Mouse (Mus musculus) lung, adult 18-20 months (tissue): ENCODE results near the gene Zmym6.
"Not testable (repeated sequence)": the region's sequence is repeated elsewhere in the genome, so short reads cannot be mapped to it uniquely, and the experiment has no call there.

Experiments used
- DNase-seq, 2 experiments: peaks; one replicate each; pipeline ENCODE4 v3.0.0; 2022; ENCODE audit warnings: mixed read lengths in 2 of 2

The Zmym6 gene

DNA sequence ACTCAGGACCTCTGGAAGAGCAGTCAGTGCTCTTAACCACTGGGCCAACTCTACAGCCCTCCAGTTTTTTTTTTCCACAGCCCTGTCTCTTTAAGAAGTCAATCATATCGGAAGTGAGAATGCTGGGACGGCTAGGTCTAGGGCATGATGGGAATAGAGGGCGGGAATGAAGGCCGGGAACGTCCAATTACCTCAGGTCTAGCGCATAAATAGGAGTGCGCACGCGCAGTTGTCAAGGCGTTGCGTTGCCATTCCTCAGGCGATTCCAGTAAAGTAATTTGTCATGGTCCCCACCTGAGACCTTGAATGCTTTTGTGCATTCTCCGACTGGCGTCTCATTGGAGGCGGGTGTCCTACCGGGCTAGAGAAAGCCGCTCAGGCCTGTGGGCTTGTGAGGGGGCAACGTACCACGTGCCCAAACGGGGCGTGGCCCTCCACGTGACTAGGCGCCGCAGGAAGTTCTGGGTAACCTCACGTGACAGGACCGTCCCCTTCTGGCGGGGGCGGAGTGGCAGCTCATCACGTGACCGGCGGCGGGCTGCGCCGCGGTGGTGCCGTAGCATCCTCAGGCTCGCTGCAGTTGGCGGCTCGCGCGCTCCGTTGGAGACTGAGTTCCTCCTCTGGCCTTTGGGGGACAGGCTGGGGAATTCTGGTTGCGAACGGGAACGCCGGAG lies at the start of gene Zmym6:
Gene Zmym6 (plus strand): TSS at position 509 of the 674 bp plus-strand sequence.
- DNase-seq = peak; percentile 94 to 96

GRCm38 (mm10) chr4:127037158-127037557 lies 40.0 kb upstream of the Zmym6 start:
- DNase-seq = no peak

DNA sequence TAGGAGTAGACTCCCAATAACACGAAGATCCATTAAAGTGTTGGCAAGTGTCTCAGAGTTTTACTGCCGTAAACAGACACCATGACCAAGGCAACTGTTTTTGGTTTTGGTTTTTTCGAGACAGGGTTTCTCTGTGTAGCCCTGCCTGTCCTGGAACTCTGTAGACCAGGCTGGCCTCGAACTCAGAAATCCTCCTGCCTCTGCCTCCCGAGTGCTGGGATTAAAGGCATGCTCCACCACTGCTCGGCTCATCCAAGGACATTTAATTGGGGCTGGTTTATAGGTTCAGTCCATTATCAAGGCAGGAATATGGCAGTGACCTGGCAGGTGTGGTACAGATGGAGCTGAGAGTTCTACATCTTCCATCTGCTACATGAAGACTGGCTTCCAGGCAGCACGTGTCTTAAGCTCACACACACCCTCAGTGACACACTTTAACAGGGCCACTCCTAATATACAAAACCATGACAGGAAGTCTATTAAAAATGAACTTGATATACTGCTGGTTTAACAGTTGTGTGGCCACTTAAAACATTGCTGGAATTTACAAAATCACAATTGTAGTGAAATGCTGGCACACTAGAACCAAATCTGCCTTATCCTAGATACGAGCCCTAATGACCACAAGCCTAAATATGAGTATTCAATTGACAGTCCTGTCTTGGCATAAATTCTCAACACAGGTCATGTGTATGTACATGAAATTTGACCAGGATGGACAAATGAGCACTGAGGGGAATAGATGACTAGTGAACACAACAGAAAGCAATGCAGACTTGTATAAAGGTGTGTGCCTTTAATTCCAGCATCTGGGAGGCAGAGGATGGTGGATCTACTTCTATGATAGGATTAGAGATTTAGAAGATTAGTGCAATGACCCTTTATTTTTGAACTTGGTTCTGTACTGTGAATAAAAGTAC lies 39.0 kb upstream of the Zmym6 start:
- DNase-seq = no peak

DNA sequence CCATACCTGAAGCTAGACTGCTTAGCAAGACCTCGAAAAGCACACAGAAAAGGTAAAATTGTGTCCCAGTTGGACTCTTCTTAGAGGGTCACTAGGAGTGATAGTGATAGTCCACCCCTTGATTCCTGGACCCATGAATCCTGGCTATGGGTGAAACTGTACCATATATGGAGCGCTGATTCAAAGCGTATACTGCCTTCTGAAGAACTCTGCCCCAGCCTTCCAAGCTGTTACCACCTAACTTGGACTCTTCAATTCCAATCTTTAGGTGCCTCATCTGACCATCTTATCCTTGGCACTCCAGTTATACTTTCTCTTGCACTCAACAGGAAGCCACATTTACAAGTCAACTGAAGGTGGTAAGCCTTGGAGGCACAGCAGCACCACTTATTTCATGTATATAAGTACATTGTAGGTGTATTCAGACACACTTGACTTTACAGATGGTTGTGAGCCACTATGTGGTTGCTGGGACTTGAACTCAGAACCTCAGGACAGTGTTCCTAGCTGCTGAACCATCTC lies 38.3 kb upstream of the Zmym6 start:
- DNase-seq = no peak

DNA sequence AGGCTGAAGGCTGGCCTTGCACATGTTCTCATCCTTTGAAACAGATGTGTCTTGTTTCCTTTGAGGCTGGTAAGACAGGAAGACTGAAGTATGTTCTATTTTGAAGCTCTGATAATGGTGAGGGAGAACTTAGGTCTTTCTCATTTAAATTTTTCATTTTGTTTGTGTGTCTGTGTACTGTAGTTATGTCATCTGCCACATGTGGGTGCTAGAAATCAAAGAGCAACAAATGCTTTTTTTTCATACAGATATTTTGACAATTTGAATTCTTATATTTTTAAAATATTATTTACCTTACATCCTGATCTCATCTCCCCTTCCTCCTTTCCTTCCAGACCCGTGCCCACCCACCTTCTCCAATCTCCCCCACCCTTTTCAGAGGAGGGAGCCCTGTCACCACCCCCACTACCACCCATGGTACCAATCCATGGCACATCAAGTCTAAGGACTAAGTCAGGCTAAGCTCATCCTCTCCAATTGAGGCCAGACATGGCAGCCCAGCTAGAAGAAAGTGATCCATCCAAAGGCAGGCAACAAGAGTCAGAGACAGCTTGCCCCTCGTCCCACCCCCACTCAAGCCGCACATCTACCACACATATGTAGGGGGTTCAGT lies 37.2 kb upstream of the Zmym6 start:
- DNase-seq = no peak

DNA sequence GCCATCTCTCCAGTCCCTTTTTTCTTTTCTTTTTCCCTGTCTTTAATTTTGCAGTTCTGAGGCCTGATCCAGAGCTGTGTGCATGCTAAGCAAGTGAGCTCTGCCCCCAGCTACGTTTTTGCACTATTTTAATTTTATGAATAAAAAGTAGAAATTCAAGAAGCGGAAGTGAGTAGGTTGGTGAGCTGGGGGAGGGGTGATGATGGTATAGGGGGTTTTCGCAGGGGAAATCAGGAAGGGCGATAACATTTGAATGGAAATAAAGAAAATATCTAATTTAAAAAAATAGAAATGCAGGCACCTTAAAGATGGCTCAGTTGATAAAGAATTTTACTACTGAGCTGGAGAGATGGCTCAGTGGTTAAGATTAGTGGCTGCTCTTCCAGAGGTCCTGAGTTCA lies 33.6 kb upstream of the Zmym6 start:
- no peak for DNase-seq

- no peak for DNase-seq
Measured at GRCm38 (mm10) chr4:127051121-127051520, 26.1 kb upstream of the Zmym6 start.

- DNase-seq = no peak
Measured at GRCm38 (mm10) chr4:127053071-127053470, 24.1 kb upstream of the Zmym6 start.

DNA sequence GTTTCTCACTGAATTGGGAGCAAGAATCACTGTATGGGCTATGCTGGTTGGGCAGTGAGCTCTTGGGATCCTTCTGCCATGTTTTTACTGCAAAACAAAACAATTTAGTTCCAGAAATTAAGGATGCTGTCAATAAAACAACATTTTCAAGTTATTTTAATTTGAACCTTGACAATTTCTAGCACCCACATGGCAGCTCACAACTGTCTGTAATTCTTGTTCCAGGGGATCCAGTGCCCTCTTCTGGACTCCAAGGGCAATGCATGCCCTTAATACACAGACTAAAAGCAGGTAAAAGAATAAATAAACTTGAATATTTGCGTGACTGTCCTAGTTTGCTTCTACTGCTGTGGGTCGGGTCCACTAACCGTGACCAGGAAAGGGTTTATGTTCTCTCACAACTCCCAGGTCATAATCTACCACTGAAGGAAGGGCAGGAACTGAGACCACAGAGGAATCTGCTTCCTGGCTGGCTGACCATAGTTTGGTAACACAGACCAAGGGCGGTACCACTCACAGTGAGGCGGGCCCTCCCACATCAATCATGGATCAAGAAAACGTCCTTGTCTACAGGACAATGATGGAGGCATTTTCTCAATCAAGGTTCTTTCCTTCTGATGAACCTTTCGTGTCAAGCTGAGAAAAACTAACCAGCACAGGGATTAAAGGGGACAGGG lies 22.5 kb upstream of the Zmym6 start:
- no peak for DNase-seq

GRCm38 (mm10) chr4:127060585-127061290 lies 16.4 kb upstream of the Zmym6 start, which contains the start of gene Zmym1:
Gene Zmym1 (minus strand): TSS chr4:127061152.
- DNase-seq = peak; percentile 90 to 93

DNA sequence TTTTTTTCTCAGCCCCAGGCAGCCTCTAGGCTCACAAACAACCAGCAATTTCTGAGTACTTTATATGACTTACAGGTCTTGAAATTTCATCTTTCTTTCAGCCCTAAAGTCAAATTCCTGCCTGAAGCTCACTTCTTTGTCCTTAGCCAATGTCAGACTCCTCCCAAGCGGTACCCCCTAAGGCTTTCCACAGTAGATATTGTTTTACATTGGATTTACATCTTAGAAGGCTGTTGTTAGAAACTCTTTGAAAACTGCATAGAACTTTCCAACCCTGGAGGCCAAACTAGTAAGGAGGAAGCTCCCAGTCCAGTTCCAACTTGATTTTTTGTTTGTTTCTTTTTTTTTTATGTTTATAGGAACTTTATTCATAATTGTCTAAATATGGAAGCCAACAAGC lies 13.1 kb upstream of the Zmym6 start:
- DNase-seq = no peak

DNA sequence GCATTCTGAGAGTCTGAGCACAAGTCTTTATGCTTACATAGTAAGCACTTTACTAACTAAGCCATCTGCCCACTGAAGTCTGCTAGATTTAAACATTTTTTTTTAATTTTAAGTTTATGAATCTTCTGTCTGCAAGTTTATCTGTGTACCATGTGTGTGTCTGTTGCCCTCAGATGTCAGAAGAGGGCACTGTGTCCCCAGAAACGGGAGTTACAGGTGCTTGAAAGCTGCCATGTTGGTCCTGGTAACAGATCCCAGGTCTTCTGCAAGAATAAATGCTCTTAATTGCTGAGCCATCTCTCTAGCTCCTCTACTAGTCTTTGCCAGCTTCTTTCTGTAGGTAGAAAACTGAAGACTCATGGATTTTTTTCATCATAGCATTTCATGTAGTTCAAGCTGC lies 2.3 kb upstream of the Zmym6 start:
- no peak for DNase-seq

DNA sequence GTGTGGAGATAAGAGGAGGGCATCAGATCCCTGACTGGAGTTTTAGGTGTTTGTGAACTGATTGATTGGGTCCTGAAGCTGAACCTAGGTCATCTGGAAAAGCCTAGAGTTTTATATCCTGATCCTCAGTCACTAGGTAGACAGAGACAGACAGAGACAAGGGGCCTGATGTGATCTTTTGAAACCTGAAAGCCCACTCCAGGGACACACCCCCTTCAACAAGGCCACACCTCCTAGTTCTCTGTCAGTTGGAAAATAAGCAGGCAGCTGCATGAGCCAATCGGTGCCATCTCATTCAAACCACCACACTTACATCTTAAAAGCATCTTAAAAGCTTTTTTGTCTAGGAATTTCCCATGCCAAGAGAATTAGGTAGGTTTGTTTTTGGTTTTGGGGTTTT lies 3.6 kb downstream of the Zmym6 start:
- DNase-seq = no peak

GRCm38 (mm10) chr4:127083131-127083530 lies 5.9 kb downstream of the Zmym6 start:
- no peak for DNase-seq

- no peak for DNase-seq
Measured at GRCm38 (mm10) chr4:127085761-127086160, 8.6 kb downstream of the Zmym6 start.

- no peak for DNase-seq
Measured at GRCm38 (mm10) chr4:127091188-127091587, 14.0 kb downstream of the Zmym6 start.

GRCm38 (mm10) chr4:127095090-127095489 lies 17.9 kb downstream of the Zmym6 start:
- DNase-seq = no peak

- DNase-seq = not testable (repeated sequence)
Measured at GRCm38 (mm10) chr4:127099552-127099951, 22.4 kb downstream of the Zmym6 start.

DNA sequence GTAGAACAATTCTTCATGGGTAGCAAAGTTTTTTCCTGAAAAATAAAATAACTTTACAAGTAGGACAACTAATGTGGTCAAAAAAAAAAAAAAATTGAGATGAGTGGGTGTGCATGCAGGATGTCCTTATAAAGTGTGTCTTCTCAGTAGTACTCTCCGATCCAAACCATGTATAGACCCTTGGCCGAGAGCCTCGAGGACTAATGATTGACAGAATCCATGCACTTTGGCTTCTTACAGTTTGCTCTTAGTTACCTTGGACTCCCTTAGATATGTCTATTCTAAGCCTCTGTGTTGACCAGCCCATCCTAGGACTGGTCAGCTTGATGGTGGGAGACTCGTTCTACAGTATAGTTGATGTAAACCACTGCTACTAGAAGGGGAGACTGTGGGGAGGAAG lies 30.4 kb downstream of the Zmym6 start:
- no peak for DNase-seq

DNA sequence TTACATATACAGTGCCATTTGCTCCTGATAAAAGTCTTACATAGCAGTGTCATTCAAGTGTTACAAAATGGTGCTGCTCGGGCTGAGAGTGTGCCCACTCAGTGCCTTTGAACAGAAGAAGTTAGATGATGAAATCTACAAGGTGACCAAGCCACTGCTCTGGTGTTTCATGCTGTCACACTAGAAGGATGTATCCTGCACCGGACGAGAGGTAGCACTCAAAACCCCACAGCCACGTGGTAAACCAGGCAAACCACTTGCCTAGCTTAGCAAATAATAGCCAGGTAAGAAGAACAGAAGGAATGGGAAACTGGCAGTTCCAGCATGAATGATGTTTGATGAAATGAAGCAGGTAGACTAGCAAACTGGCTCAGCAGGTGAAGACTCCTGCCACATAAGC lies 33.4 kb downstream of the Zmym6 start:
- peak; percentile 45 to 68 for DNase-seq

DNA sequence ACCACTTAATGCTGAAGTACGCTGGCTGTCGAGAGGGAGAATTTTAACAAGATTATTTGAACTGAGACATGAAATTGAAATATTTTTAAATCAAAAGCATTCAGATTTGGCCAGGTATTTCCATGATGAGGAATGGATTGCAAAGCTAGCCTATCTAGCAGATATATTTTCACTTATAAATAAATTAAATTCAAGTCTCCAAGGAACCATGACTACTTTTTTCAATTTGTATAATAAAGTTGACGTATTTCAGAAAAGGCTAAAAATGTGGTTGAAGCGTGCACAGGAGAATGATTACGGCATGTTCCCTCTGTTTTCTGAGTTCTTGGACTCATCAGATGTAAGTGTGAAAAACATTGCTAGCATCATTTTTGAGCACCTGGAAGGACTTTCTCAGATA lies 46.2 kb downstream of the Zmym6 start, which contains the start of gene Tmem35b:
Gene Tmem35b (plus strand): TSS at position 301 of the 400 bp plus-strand sequence.
- no peak for DNase-seq

DNA sequence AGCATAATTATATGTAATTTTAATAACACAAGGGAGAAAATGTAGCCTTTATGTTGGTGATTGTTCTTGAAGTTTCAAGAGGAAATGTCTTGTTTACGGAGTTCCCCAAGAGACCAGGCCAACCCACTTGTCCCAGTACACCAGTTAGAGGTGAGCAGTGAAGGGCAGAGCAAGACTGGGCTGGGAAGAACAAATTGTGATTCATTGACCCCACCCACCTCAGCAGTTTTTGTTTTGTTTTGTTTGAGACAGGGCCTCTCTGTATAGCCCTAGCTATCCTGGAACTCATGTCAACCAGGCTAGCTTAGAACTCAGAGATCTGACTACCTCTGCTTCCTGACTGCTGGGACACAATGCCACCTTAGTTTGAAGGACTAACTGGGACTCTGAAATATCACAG lies 47.1 kb downstream of the Zmym6 start:
- DNase-seq = no peak
